Mouse (Mus musculus) urinary bladder, postnatal 36 days (tissue): Measurements from ENCODE around the gene Rnf157.
"Not testable (repeated sequence)": the region's sequence is repeated elsewhere in the genome, so short reads cannot be mapped to it uniquely, and the experiment has no call there.

Experiments
- DNase-seq, 2 experiments: peaks; one replicate each; pipeline ENCODE4 v3.0.0; 2022; ENCODE audit warnings: low spot score in 2 of 2, mixed read lengths in 1 of 2

The Rnf157 gene

GRCm38 (mm10) chr11:116418194-116418840 is 5.5 kb upstream of the Rnf157 start:
- no peak for DNase-seq

- no peak for DNase-seq
Measured at GRCm38 (mm10) chr11:116417054-116417453, 4.2 kb upstream of the Rnf157 start.

GRCm38 (mm10) chr11:116416196-116416943 is 3.5 kb upstream of the Rnf157 start:
- no peak for DNase-seq

GRCm38 (mm10) chr11:116413631-116414022 is 795 bp upstream of the Rnf157 start:
- DNase-seq = no peak

- no peak for DNase-seq
Measured at GRCm38 (mm10) chr11:116412028-116412827, 604 bp downstream of the Rnf157 start.

GRCm38 (mm10) chr11:116411582-116411981 is 1.2 kb downstream of the Rnf157 start:
- no peak for DNase-seq

- DNase-seq = not testable (repeated sequence)
Measured at GRCm38 (mm10) chr11:116410415-116410814, 2.4 kb downstream of the Rnf157 start.

- no peak for DNase-seq
Measured at GRCm38 (mm10) chr11:116409008-116409407, 3.8 kb downstream of the Rnf157 start.

- no peak for DNase-seq
Measured at GRCm38 (mm10) chr11:116406231-116406728, 6.6 kb downstream of the Rnf157 start.

- DNase-seq = no peak
Measured at GRCm38 (mm10) chr11:116405601-116406000, 7.2 kb downstream of the Rnf157 start.

- no peak for DNase-seq
Measured at GRCm38 (mm10) chr11:116400560-116400959, 12.3 kb downstream of the Rnf157 start.

- DNase-seq = no peak
Measured at GRCm38 (mm10) chr11:116398348-116398677, 14.5 kb downstream of the Rnf157 start.

- DNase-seq = no peak
Measured at GRCm38 (mm10) chr11:116397517-116398347, 15.1 kb downstream of the Rnf157 start.

- no peak for DNase-seq
Measured at GRCm38 (mm10) chr11:116396934-116397330, 15.9 kb downstream of the Rnf157 start.

GRCm38 (mm10) chr11:116396276-116396933 is 16.4 kb downstream of the Rnf157 start:
- no peak for DNase-seq

- no peak for DNase-seq
Measured at GRCm38 (mm10) chr11:116394769-116395168, 18.1 kb downstream of the Rnf157 start.

- DNase-seq = peak in 1 of 2 experiments; percentile 33
Measured at GRCm38 (mm10) chr11:116388841-116389480, 23.9 kb downstream of the Rnf157 start.

GRCm38 (mm10) chr11:116387086-116388071 is 25.5 kb downstream of the Rnf157 start:
- no peak for DNase-seq

- DNase-seq = no peak
Measured at GRCm38 (mm10) chr11:116385999-116386398, 26.8 kb downstream of the Rnf157 start.
